ENCODE assay signal across 13 mouse cellular contexts in the genomic region with DNA sequence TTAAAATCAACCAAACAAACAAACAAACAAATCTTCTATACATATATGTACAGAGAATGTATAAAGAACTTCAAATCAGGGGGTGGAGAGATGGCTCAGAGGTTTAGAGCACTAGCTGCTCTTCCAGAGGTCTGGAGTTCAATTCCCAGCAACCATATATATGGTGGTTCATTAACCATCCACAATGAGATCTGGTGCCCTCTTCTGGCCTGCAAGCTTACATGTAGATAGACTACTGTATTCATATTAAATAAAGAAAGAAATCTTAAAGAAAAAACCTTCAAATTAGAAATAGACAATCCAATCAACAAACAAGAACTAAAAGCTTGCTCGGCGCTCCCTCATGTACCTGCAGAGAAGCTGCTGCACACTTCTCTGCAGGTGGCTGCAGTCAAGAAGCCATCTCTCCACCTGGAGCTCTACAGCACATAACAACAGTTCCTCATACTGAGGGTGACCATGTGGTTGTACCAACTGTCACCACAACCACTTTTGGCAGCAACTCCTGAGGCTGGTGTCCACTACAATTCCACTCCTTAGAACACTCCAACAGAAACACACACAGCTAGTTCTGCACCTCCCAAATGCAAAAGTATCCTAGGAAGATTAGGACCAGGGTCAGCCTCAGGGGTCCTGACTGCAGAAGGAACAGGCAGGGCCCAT. TPM values are rescaled to one million over a fixed set of nuclear protein-coding genes. Genes with fewer than 3 reads are reported as not detected.
DNase-seq lines count a peak whose midpoint lies in the region; ATAC-seq and TF ChIP-seq lines count a peak whose summit lies in the region.
"Had no signal": no experiment of that assay in that cellular context is flagged by ENCODE, and none has a peak within 500 bp of the region (broad histone marks: within the 10 kb centered on the region; RNA-seq: fewer than 3 reads in every experiment).

No protein-coding gene starts in this region.

- peaks cover 51% of the 10 kb centered on the region for H3K36me3 ChIP-seq in lung, embryonic 14.5 days (ENCODE audit: insufficient read depth)
- peaks cover 16% of the 10 kb centered on the region for H3K36me3 ChIP-seq in liver, embryonic 14.5 days (replicated peaks; ENCODE audit: control insufficient read depth, insufficient read depth, low read depth)

- no peak for TF ChIP-seq EP300 in liver, embryonic 14.5 days (IDR thresholded peaks at IDR 0.05; ENCODE audit: low read depth)

- 95% methylated on average over 2 of the region's 2 CpGs for WGBS in lung, embryonic 14.5 days
- 85% methylated on average over 2 of the region's 2 CpGs for WGBS in liver, embryonic 14.5 days (ENCODE audit: insufficient replicate concordance)

- no peaks in the 10 kb centered on the region for H3K27me3 ChIP-seq in lung, embryonic 14.5 days (ENCODE audit: insufficient read depth, low read length)
- no peaks in the 10 kb centered on the region for H3K27me3 ChIP-seq in liver, embryonic 14.5 days (ENCODE audit: control insufficient read depth, insufficient read depth, low read length)
- H3K27me3 ChIP-seq: lung, embryonic 15.5 days; midbrain, embryonic 15.5 days; neural tube, embryonic 15.5 days had no signal

- no peaks in the 10 kb centered on the region for H3K9me3 ChIP-seq in lung, embryonic 14.5 days (ENCODE audit: low read depth, low read length)
- H3K9me3 ChIP-seq in liver, embryonic 14.5 days (ENCODE audit: control insufficient read depth, low read length): no peaks in the 10 kb centered on the region
- H3K9me3 ChIP-seq: lung, embryonic 15.5 days; midbrain, embryonic 15.5 days; neural tube, embryonic 15.5 days had no signal

- H3K4me2 ChIP-seq in lung, embryonic 14.5 days: no peak overlapping the region
- H3K4me2 ChIP-seq in liver, embryonic 14.5 days (ENCODE audit: low read depth): no peak overlapping the region
- H3K4me2 ChIP-seq: lung, embryonic 15.5 days; midbrain, embryonic 15.5 days; neural tube, embryonic 15.5 days had no signal

- H3K4me3 ChIP-seq in lung, embryonic 14.5 days (ENCODE audit: low read depth, low read length): no peak overlapping the region
- H3K4me3 ChIP-seq in liver, embryonic 14.5 days (ENCODE audit: insufficient read depth in 1 of 2, low read depth in 2 of 2, low read length in 2 of 2): no peak overlapping the region
- H3K4me3 ChIP-seq: lung, embryonic 15.5 days; midbrain, embryonic 15.5 days; neural tube, embryonic 15.5 days had no signal

- no peak overlapping the region for H3K27ac ChIP-seq in lung, embryonic 14.5 days (ENCODE audit: low read depth)
- no peak overlapping the region for H3K27ac ChIP-seq in liver, embryonic 14.5 days
- H3K27ac ChIP-seq: lung, embryonic 15.5 days; midbrain, embryonic 15.5 days; neural tube, embryonic 15.5 days had no signal

- no peak for ATAC-seq in lung, embryonic 14.5 days (ENCODE audit: insufficient read depth)
- ATAC-seq in liver, embryonic 14.5 days (ENCODE audit: insufficient read depth): no peak
- ATAC-seq: midbrain, embryonic 15.5 days had no signal

- H3K4me1 ChIP-seq in lung, embryonic 14.5 days (ENCODE audit: insufficient read depth): peaks cover 7% of the 10 kb centered on the region; the same call in 1 of the 2 replicates
- H3K4me1 ChIP-seq in liver, embryonic 14.5 days (replicated peaks; ENCODE audit: control insufficient read depth in 2 of 2, insufficient read depth in 2 of 2, low read length in 1 of 2): peaks cover 21 to 26% of the 10 kb centered on the region in 2 experiments

- TF ChIP-seq CTCF in lung, embryonic 14.5 days (IDR thresholded peaks at IDR 0.05; ENCODE audit: low read depth): 0 out of 2 replicates have a peak, but pooled peaks have one; percentile 7
- peak; percentile 28; the same call in 1 of the 2 replicates for TF ChIP-seq CTCF in liver, embryonic 14.5 days (IDR thresholded peaks at IDR 0.05; ENCODE audit: low read depth)

- peak; percentile 17 for DNase-seq in lung, embryonic 14.5 days
- no peak for DNase-seq in lung, postnatal 10 days
- DNase-seq in MEL-GATA-1-ER (ENCODE audit: extremely low read depth, low read depth): peak; percentile 27
- peak; percentile 93 for DNase-seq in cerebellum, adult 11-12 months
- DNase-seq in liver, embryonic 14.5 days (ENCODE audit: low read depth in 3 of 3, low spot score in 3 of 3): no peak
- DNase-seq in T-cell, adult 2 months (ENCODE audit: low spot score): no peak
- DNase-seq in neural tube, embryonic 10.5 days (ENCODE audit: extremely low spot score, low spot score): no peak
- DNase-seq: adrenal gland, postnatal 25 days; heart, postnatal 4 days; kidney, postnatal 4 days had no signal

- H3K9ac ChIP-seq in lung, embryonic 14.5 days: no peak overlapping the region
- no peak overlapping the region for H3K9ac ChIP-seq in liver, embryonic 14.5 days (replicated peaks)
- H3K9ac ChIP-seq: lung, embryonic 15.5 days; midbrain, embryonic 15.5 days; neural tube, embryonic 15.5 days had no signal

RNA-seq across cellular contexts. Expression of gene Ppfia1, which starts 3.5 kb away (rescaled TPM):
- polyA plus RNA-seq in lung, embryonic 14.5 days (2014; fragmentation: Nextera tagmentation; extraction: Ambion mirVana): 42.7 and 47.6 TPM in 2 replicates
- 12.6 and 15.4 TPM in 2 replicates for polyA plus RNA-seq in liver, embryonic 14.5 days (2012; rRNA removed)
- 13.7 and 15.1 TPM in 2 replicates for polyA plus RNA-seq in liver, embryonic 14.5 days (2014; fragmentation: Nextera tagmentation; extraction: Ambion mirVana)

RNA-seq across cellular contexts. Expression of gene Fadd, which starts 32.2 kb away (rescaled TPM):
- 12.8 and 13.4 TPM in 2 replicates for polyA plus RNA-seq in lung, embryonic 14.5 days (2014; fragmentation: Nextera tagmentation; extraction: Ambion mirVana)
- 3.6 and 4.1 TPM in 2 replicates for polyA plus RNA-seq in liver, embryonic 14.5 days (2012; rRNA removed)
- 4.4 and 5.0 TPM in 2 replicates for polyA plus RNA-seq in liver, embryonic 14.5 days (2014; fragmentation: Nextera tagmentation; extraction: Ambion mirVana)

Comparison
In these comparisons a context has a peak if more than half of its experiments do, and no peak if none do; other contexts are left out.
1. DNase-seq: peak in lung, embryonic 14.5 days (single experiment), MEL-GATA-1-ER (single experiment) and cerebellum, adult 11-12 months (single experiment); none in lung, postnatal 10 days (single experiment), liver, embryonic 14.5 days (0 of 3), T-cell, adult 2 months (single experiment) and neural tube, embryonic 10.5 days (single experiment).